Mouse (Mus musculus) cortical plate, adult 2 months (tissue): ENCODE data around the gene Cntrl. TPM values are rescaled to one million over a fixed set of nuclear protein-coding genes. Genes with fewer than 3 reads are reported as not detected.

Source experiments
- H3K27ac ChIP-seq: fragments of 200-500 bp; 2 replicates; pipeline ENCODE4 v1.5.1; 2012; ENCODE audit warnings: low read length, control low read depth, inconsistent platforms; ENCODE audit not compliant: insufficient read depth
- H3K4me1 ChIP-seq: fragments of 200-500 bp; 2 replicates; pipeline ENCODE4 v1.6.1; 2011; ENCODE audit warnings: low read length; ENCODE audit not compliant: control insufficient read depth, insufficient read depth
- H3K4me3 ChIP-seq: fragments of 200-500 bp; 2 replicates; pipeline ENCODE4 v1.5.1; 2011; ENCODE audit warnings: mild to moderate bottlenecking, low read length, control low read depth; ENCODE audit not compliant: insufficient read depth
- CTCF ChIP-seq: fragments of 200-500 bp; IDR thresholded peaks from 2 replicates; pipeline ENCODE4 v1.5.1; 2011; ENCODE audit warnings: mild to moderate bottlenecking, control low read depth, low read length; ENCODE audit not compliant: insufficient read depth; ENCODE audit errors: extremely low read depth
- POLR2A ChIP-seq: fragments of 200-500 bp; IDR thresholded peaks from 2 replicates; pipeline ENCODE4 v1.6.1; 2011; ENCODE audit warnings: mild to moderate bottlenecking, low read length, control low read depth; ENCODE audit not compliant: insufficient read depth; ENCODE audit errors: extremely low read depth
- polyA plus RNA-seq: library from polyadenylated mRNA; depleted of rRNA; stranded (reverse); fragments of >200 nt; gene quantifications from 2 replicates; pipeline ENCODE4 v1.2.3, GENCODE M21; 2012

Gene Cntrl
- polyA plus RNA-seq, 1 experiment = 14.9 TPM

GRCm38 (mm10) chr2:35193976-35194375, 84.7 kb downstream of the Cntrl start:
- Histone ChIP-seq H3K4me3 (no peak overlapping the region), H3K4me1 (peaks cover 2% of the 10 kb centered on the region), H3K27ac (no peak overlapping the region)
- TF ChIP-seq POLR2A = no peak
- no peak for TF ChIP-seq CTCF

- H3K27ac ChIP-seq = no peak overlapping the region
These were observed 86.6 kb downstream of the Cntrl start for GRCm38 (mm10) chr2:35195626-35196544.

GRCm38 (mm10) chr2:35199541-35199940, 90.2 kb downstream of the Cntrl start:
- H3K27ac ChIP-seq = no peak overlapping the region
- TF ChIP-seq POLR2A = no peak
- no peak for TF ChIP-seq CTCF
- H3K4me1 ChIP-seq = peaks cover 6% of the 10 kb centered on the region
- peak overlapping the region; percentile 38 for H3K4me3 ChIP-seq

More at GRCm38 (mm10) chr2:35195626-35196544, 86.6 kb downstream of the Cntrl start:
- TF ChIP-seq POLR2A = no peak
- TF ChIP-seq CTCF = no peak
- Histone ChIP-seq H3K4me3 (no peak overlapping the region), H3K4me1 (peaks cover 6% of the 10 kb centered on the region)

GRCm38 (mm10) chr2:35199971-35200897, 90.9 kb downstream of the Cntrl start:
- Histone ChIP-seq H3K27ac (peak overlapping the region; percentile 94), H3K4me3 (peak overlapping the region; percentile 38), H3K4me1 (peaks cover 6% of the 10 kb centered on the region)
- TF ChIP-seq CTCF (no peak), POLR2A (no peak)

- no peak for TF ChIP-seq CTCF
- TF ChIP-seq POLR2A = peak; percentile 96
- Histone ChIP-seq H3K4me3 (peak within 1 kb of the TSS; percentile 38), H3K27ac (peak within 1 kb of the TSS; percentile 94), H3K4me1 (peaks cover 6% of the 10 kb centered on the region)
These were observed 91.8 kb downstream of the Cntrl start, which contains the start of gene Rab14 for GRCm38 (mm10) chr2:35200898-35201668. Gene Rab14, minus strand, starts transcription at chr2:35201120.

- H3K4me3 ChIP-seq = no peak overlapping the region
- no peak for TF ChIP-seq CTCF
- TF ChIP-seq POLR2A = no peak
These were observed 94.4 kb downstream of the Cntrl start for GRCm38 (mm10) chr2:35203729-35204128.

GRCm38 (mm10) chr2:35206761-35207160, 97.5 kb downstream of the Cntrl start:
- no peak for TF ChIP-seq CTCF
- no peak for TF ChIP-seq POLR2A
- Histone ChIP-seq H3K4me1 (no peaks in the 10 kb centered on the region), H3K4me3 (no peak overlapping the region), H3K27ac (no peak overlapping the region)

More at GRCm38 (mm10) chr2:35203729-35204128, 94.4 kb downstream of the Cntrl start:
- Histone ChIP-seq H3K27ac (no peak overlapping the region), H3K4me1 (peaks cover 4% of the 10 kb centered on the region; the same call in 1 of the 2 replicates)

GRCm38 (mm10) chr2:35208054-35208453, 98.8 kb downstream of the Cntrl start:
- Histone ChIP-seq H3K4me1 (no peaks in the 10 kb centered on the region), H3K4me3 (no peak overlapping the region), H3K27ac (no peak overlapping the region)
- TF ChIP-seq POLR2A (no peak), CTCF (no peak)

- TF ChIP-seq CTCF (no peak), POLR2A (no peak)
- no peak overlapping the region for H3K4me3 ChIP-seq
- no peak overlapping the region for H3K27ac ChIP-seq
- no peaks in the 10 kb centered on the region for H3K4me1 ChIP-seq
These were observed 99.8 kb downstream of the Cntrl start for GRCm38 (mm10) chr2:35208931-35209665.
